Comparison of ENCODE assay signal across 9 mouse cellular contexts in the genomic region with DNA sequence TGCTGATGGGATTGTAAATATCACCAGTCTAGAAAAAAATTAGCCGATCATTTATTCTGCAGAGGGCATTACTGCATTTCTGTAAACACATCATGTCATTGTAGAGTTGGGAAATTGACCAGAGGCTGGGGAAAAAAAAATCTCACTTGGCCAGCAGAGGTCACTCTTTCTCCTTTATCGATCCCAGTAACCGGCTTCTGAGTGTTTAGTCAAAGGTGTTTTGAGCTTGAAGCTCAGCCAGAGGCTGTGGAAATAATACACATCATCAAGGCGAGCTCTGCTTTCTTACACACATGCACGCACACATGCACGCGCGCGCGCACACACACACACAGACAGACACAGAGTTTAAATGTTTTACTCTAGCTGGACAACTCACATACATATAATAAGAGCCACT.
DNase-seq lines count a peak whose midpoint lies in the region; ATAC-seq and TF ChIP-seq lines count a peak whose summit lies in the region.
"Had no signal": no experiment of that assay in that cellular context is flagged by ENCODE, and none has a peak within 500 bp of the region (broad histone marks: within the 10 kb centered on the region; RNA-seq: fewer than 3 reads in every experiment).

No protein-coding gene starts in this region.

- peak; percentile 28 for DNase-seq in gastrocnemius, adult 2 months
- no peak for DNase-seq in gastrocnemius, postnatal 25 days
- peak; percentile 73 for DNase-seq in ES-CJ7 (ENCODE audit: low read depth, low spot score)
- DNase-seq in cerebellum, adult 8-10 months: peak; percentile 55
- peak; percentile 53 to 76 for DNase-seq in kidney, postnatal 36 days
- DNase-seq in lung, adult 18-20 months: peak; percentile 32 to 57
- peak; percentile 83 for DNase-seq in right cerebral cortex, postnatal 10 days (ENCODE audit: low spot score in 2 of 2)

- intact Hi-C loops in gastrocnemius, adult 2 months (cut with DNase I): no loop called here

- peak; percentile 69 for TF ChIP-seq CTCF in gastrocnemius, adult 2 months (IDR thresholded peaks at IDR 0.05)

- peak; percentile 66 for ATAC-seq in frontal cortex, adult (ENCODE audit: low TSS enrichment)

- H3K4me3 ChIP-seq in gastrocnemius, adult 2 months: no peak overlapping the region
- H3K4me3 ChIP-seq: hindbrain, embryonic 15.5 days had no signal

- H3K27ac ChIP-seq in gastrocnemius, adult 2 months: no peak overlapping the region
